Mouse (Mus musculus): ENCODE results near the gene Ift22.

GRCm38 (mm10) chr5:136939284-136939683 is 31.3 kb downstream of the Ift22 start:
- TF ChIP-seq CTCF (conservative IDR thresholded peaks at IDR 0.05; ENCODE audit: low read length) (peak; percentile 88), POU5F1 (IDR thresholded peaks at IDR 0.05; ENCODE audit: borderline replicate concordance, low read length) (no peak)

All from E14TG2a.4 (cell line).